Mouse (Mus musculus) granulocyte monocyte progenitor cell, adult 5-6 weeks (primary cell): ENCODE data around the gene Mdga1. TPM values are rescaled to one million over a fixed set of nuclear protein-coding genes. Genes with fewer than 3 reads are reported as not detected.
A peak's percentile ranks its signal among the peaks of the same experiment; 100 is the strongest.
"Not testable (repeated sequence)": the region's sequence is repeated elsewhere in the genome, so short reads cannot be mapped to it uniquely, and the experiment has no call there.

Experiments
- ATAC-seq: replicated peaks from 2 replicates; pipeline ENCODE4 v1.8.0; 2016; ENCODE audit warnings: mild to moderate bottlenecking, moderate TSS enrichment, inconsistent platforms; ENCODE audit not compliant: poor library complexity, severe bottlenecking
- total RNA-seq, 2 experiments: library from RNA; stranded (forward) in 1 of 2; stranded (reverse) in 1 of 2; fragments of 200-712, 200-1000 nt in 1 of 2; fragments of >200 nt in 1 of 2; fragmentation: Nextera tagmentation in 1 of 2; gene quantifications; 2 replicates each; pipeline ENCODE4 v1.2.3; 2014 to 2017

Gene Mdga1
- total RNA-seq, 2 experiments from 2014 or later, result 7.8 to 14.8 TPM

- no peak for ATAC-seq
Observed at GRCm38 (mm10) chr17:29818989-29819388, 150.9 kb downstream of the Mdga1 start.

DNA sequence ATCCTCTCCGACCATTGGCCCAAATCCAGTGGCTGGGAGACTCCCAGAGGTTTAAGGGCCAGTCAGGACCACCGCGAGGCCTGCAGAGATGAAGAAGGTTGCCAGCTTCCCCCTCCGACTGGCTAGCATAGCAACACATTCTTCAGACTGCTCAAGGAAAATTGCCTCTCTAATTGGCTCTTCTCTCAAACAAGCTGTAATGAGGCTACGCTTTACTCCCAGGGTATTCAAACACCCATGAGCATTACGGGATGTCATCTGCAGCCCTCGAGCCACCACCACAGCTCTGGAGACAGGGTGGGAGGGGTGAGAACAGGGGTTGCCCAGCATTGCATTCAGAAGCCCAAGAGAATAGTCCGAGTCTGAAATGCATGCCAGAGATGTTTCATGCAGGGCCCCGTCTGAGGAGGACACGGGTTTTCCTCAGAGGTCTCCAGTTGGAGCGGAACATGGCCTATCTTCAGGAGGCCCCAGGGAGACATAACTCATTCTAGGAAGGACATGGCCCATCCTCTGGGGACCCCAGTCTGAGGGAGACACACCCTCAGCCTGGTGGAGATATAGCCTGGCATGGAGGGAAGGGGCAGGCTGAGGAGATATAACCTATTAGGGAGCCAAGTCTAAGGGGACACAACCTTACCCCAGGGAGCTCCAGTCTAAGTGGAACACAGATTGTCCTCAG lies 151.5 kb downstream of the Mdga1 start:
- no peak for ATAC-seq

GRCm38 (mm10) chr17:29814758-29815157 lies 155.1 kb downstream of the Mdga1 start:
- ATAC-seq, result no peak

- no peak for ATAC-seq
Observed at GRCm38 (mm10) chr17:29813328-29813727, 156.6 kb downstream of the Mdga1 start.

GRCm38 (mm10) chr17:29803545-29803944 lies 166.3 kb downstream of the Mdga1 start:
- ATAC-seq, result no peak

GRCm38 (mm10) chr17:29801358-29801757 lies 168.5 kb downstream of the Mdga1 start:
- peak; percentile 71; the same call in 1 of the 2 replicates for ATAC-seq

- ATAC-seq, result no peak
Observed at GRCm38 (mm10) chr17:29800096-29800455, 169.8 kb downstream of the Mdga1 start.

GRCm38 (mm10) chr17:29799398-29800095 lies 170.3 kb downstream of the Mdga1 start:
- ATAC-seq, result no peak

DNA sequence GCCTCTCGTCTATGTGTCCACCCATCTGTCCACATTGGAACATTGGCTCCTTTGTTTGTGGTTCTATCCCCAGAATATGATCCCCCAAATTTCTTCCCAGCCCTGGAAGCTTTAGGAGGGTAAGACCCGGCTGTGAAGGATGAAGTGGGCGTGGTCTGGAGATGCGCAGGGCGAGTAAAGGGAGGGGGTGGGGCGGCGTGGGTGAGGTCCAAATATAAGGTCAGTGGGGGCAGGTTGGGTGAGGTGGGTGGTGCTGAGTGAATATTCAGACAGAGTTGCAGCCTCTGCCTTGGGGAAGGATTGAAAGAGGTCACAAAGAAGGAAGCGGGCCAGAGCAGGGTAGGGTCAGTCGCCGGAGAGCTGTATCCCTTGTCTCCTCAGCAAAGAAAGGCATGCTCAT lies 171.7 kb downstream of the Mdga1 start:
- ATAC-seq, result no peak

GRCm38 (mm10) chr17:29796787-29797186 lies 173.1 kb downstream of the Mdga1 start:
- peak; percentile 24; the same call in 1 of the 2 replicates for ATAC-seq

DNA sequence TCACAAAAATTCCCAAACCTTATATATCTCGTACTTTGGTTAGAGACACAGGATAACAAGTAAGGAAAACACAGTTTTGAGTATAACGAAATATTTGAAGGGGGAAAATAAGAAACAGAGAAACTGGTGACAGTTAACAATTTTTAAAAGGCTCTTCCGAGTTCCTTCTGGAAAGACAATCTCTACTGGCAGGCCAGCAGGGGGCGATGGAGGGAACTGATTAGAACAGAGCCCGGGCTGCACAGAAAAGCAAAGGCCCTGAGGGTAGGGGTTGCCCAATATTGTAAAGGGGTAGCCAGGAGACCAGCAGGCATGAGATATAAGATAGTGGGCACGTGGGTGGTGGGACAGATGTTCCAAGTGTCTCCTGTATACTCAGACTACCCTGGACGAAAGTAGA lies 173.8 kb downstream of the Mdga1 start:
- ATAC-seq, result peak; percentile 83

DNA sequence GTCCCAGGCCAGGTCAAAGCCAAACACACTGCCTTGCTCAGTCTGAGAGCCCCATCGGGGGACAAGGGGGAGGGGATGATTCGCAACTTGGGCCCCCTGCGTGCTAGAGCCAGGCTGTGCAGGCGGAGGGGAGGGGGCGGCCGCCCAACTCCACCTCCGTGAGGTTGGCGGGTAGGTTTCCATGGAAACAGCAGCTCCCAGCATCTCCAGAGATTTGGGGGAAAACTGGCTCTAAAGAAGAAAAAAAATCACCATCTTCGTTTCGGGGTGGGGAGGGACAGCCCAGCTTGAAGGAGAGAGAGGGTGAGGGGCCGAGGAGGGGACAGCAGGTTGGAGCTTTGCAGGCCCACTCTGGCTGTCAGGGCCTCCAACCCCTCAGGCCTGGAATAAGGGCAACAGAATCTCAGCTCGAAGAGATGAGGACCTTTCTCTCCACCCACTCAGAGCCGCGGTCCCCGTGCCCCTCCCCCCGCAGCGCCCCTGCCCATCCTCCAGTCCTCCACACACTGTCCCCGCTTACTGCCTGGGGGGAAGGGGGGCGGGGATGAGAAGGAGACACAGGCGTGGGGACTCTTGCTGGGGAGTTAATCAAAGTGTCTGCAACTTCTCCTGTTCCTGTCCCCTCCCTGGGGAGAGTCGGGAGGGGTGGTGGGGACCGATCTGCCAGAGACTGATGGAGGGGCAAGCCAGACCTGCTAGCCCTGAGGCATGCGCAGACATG lies 174.7 kb downstream of the Mdga1 start:
- no peak for ATAC-seq

DNA sequence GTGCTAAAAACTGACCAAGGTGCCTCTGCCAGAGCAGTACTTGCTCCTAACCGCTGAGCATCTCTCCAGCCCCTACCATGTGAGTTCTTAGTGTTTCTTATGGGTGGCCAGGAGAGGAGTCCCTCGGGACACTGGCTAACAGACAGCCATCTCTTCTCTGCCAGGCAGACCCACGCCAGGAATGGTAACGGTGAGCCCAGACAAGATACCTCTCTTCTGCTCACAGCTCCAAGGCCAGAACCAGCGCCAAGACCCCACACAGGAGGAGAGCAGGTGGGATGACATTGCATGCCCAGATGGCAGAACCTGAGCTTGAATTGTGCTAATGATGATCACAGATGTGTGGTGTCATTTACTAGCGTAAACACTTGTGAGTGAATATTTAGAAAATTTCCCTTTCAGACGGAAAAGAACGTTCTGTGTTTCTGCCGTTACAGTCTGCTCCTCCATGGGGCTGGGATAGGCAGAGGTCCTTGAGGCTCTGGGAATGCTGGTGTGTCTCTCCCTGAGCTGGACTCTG lies 178.3 kb downstream of the Mdga1 start:
- ATAC-seq, result no peak

DNA sequence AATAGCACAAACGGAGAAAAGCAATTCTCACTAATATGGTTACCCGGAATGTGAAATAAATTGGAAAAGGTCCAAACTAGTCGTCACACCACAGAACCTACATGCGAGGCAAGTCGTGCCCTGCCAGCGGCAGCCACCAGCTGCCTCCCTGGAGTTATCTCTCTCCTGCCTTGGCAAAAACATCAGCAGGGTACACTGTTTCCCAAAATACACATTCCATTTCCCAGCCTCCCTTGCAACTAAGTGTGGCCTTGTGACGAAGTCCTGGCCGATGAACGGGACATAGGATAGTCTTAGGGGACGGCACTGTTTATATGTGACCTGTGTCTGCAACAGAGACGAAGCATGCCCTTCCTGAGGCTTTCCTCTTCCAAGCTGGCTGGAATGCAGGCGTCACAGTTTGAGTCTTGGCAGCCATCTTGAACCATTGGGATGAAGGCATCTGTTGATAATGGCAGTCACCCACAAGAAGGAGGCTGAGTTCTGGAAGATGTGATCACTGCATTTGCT lies 179.6 kb downstream of the Mdga1 start:
- no peak for ATAC-seq

DNA sequence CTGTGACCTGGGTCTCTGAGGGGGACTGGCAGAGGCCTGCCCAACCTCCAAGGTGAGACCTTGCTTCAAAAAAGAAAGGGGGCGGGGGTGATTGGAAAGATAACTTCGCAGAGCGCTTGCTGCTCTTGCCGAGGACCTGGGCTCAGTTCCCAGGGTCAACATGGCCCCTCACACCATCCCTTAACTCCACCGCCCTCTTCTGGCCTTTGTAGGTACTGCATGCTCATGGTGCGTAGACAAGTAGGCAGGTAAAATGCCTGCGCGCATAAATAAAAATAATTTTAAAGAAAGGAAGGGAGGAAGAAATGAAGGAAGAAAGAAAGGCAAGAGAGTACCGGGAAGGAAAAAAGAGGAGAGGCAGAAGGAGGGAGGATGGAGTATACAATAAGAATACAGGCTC lies 180.2 kb downstream of the Mdga1 start:
- no peak for ATAC-seq

DNA sequence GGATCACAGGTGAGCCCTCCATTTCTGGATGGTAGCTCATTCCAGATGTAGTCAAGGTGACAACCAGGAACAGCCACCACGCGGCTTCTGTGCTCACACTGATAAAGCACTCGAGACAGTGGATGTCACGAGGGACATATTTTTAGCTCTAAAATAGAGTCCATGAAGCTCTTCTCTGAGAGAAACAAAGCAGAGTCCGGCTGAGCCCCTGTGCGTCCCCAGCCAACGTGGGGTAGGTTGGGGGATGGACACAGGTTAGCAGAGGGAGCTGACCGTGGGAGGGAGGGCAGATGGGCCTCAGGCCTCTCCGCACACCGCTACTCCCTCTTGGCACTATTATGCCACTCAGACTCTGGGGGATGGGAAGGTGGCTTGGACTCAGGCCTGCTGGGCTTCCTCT lies 181.3 kb downstream of the Mdga1 start:
- no peak for ATAC-seq

- ATAC-seq, result no peak
Observed at GRCm38 (mm10) chr17:29784820-29785219, 185.1 kb downstream of the Mdga1 start.

GRCm38 (mm10) chr17:29781472-29781871 lies 188.4 kb downstream of the Mdga1 start:
- ATAC-seq, result not testable (repeated sequence)

DNA sequence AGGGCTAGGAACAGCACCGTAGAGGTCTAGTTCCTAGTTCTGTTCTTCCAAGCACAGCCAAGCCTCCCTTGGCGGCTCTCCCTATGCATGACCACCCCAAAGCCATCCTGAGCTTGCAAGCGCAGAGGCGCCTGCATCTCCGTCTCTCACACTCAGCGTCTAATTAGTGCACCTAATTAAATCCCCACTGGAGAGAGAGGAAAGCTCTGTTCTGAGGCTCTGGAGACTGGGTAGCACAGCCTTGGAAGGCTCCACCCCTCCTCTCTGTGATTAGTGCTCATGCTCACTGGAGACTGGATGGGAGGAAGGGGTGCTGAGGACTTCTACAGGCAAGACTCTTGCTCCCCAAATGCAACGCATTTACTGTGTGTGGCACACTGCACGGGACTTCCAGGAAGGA lies 191.9 kb downstream of the Mdga1 start:
- no peak for ATAC-seq
